9 mouse cellular contexts compared by ENCODE assay signal in genomic region chr2:37516030-37516710, GRCm38 (mm10). TPM values are rescaled to one million over a fixed set of nuclear protein-coding genes. Genes with fewer than 3 reads are reported as not detected.
A peak's percentile ranks its signal among the peaks of the same experiment; 100 is the strongest.
DNase-seq lines count a peak whose midpoint lies in the region; ATAC-seq and TF ChIP-seq lines count a peak whose summit lies in the region.
"Had no signal": no experiment of that assay in that cellular context is flagged by ENCODE, and none has a peak within 500 bp of the region (broad histone marks: within the 10 kb centered on the region; RNA-seq: fewer than 3 reads in every experiment).

Gpr21 (plus strand) TSS chr2:37516332.

- ATAC-seq in heart, embryonic 12.5 days (ENCODE audit: insufficient number of reproducible peaks, low FRiP score), result peak; percentile 76
- peak; percentile 87 for ATAC-seq in forebrain, postnatal 0 days

- peaks cover 17% of the 10 kb centered on the region for H3K4me1 ChIP-seq in heart, embryonic 12.5 days (replicated peaks)
- peaks cover 14% of the 10 kb centered on the region for H3K4me1 ChIP-seq in forebrain, postnatal 0 days (ENCODE audit: insufficient read depth)

- H3K9ac ChIP-seq in heart, embryonic 12.5 days, result 0 out of 2 replicates have a peak within 1 kb of the TSS, but pooled peaks have one; percentile 30
- H3K9ac ChIP-seq in forebrain, postnatal 0 days, result peak within 1 kb of the TSS; percentile 70

- H3K27ac ChIP-seq in heart, embryonic 12.5 days (ENCODE audit: poor library complexity, severe bottlenecking), result peak within 1 kb of the TSS; percentile 33
- H3K27ac ChIP-seq in forebrain, postnatal 0 days (ENCODE audit: low read depth, low read length), result peak within 1 kb of the TSS; percentile 92

- 21% methylated on average over 11 of the region's 11 CpGs for WGBS in heart, embryonic 12.5 days
- WGBS in forebrain, postnatal 0 days, result 12% methylated on average over 11 of the region's 11 CpGs

- H3K4me3 ChIP-seq in heart, embryonic 12.5 days, result peak within 1 kb of the TSS; percentile 34
- peak within 1 kb of the TSS; percentile 42 for H3K4me3 ChIP-seq in forebrain, postnatal 0 days (ENCODE audit: low read depth, low read length)

- no peaks in the 10 kb centered on the region for H3K9me3 ChIP-seq in heart, embryonic 12.5 days (replicated peaks)
- H3K9me3 ChIP-seq in forebrain, postnatal 0 days (ENCODE audit: low read length), result no peaks in the 10 kb centered on the region
- H3K9me3 ChIP-seq: G1E had no signal

- TF ChIP-seq CTCF in forebrain, postnatal 0 days (IDR thresholded peaks at IDR 0.05; ENCODE audit: low read depth), result no peak

- H3K27me3 ChIP-seq in heart, embryonic 12.5 days (replicated peaks), result no peaks in the 10 kb centered on the region
- no peaks in the 10 kb centered on the region for H3K27me3 ChIP-seq in forebrain, postnatal 0 days (ENCODE audit: insufficient read depth, low read length)

- DNase-seq in heart, adult 18-20 months, result no peak
- DNase-seq in ZHBTc4 (ENCODE audit: low read depth, low spot score), result peak; percentile 90
- DNase-seq in forebrain, postnatal 0 days, result peak; percentile 78
- peak; percentile 3 for DNase-seq in lung, postnatal 10 days
- no peak for DNase-seq in spleen, adult 12 weeks (ENCODE audit: low spot score)
- no peak for DNase-seq in layer of hippocampus, adult 8-10 months (ENCODE audit: low spot score in 2 of 2)
- DNase-seq in right cerebral cortex, adult 18-20 months, result no peak

- peaks cover 27% of the 10 kb centered on the region for H3K36me3 ChIP-seq in heart, embryonic 12.5 days
- no peaks in the 10 kb centered on the region for H3K36me3 ChIP-seq in forebrain, postnatal 0 days (ENCODE audit: insufficient read depth)

- H3K4me2 ChIP-seq in heart, embryonic 12.5 days, result peak within 1 kb of the TSS; percentile 52
- peak within 1 kb of the TSS; percentile 59 for H3K4me2 ChIP-seq in forebrain, postnatal 0 days (ENCODE audit: low read depth)

RNA-seq across cellular contexts. Expression of gene Gpr21, which starts in this region (rescaled TPM):
- 0.86 and 1.2 TPM in 2 replicates for polyA plus RNA-seq in heart, embryonic 12.5 days (2016; fragmentation: Nextera tagmentation; extraction: Ambion mirVana)
- total RNA-seq in heart, adult 18-20 months (2021), result under 1 TPM; 0.30 to 0.98 TPM
- total RNA-seq in forebrain, postnatal 0 days (2014; rRNA removed), result 35.8 and 38.1 TPM in 2 replicates
- 13.8 and 14.5 TPM in 2 replicates for polyA plus RNA-seq in forebrain, postnatal 0 days (2015; fragmentation: Nextera tagmentation; extraction: Ambion mirVana)
- total RNA-seq in layer of hippocampus, adult 8-10 months (2022), result 1 to 10 TPM; 2.5 to 4.7 (median 3.9) TPM
- polyA plus RNA-seq: G1E had no signal

Comparison
In these comparisons a context has a peak if more than half of its experiments do, and no peak if none do; other contexts are left out.
1. DNase-seq: peak in ZHBTc4 (single experiment), forebrain, postnatal 0 days (single experiment) and lung, postnatal 10 days (single experiment); none in heart, adult 18-20 months (0 of 2), spleen, adult 12 weeks (single experiment), layer of hippocampus, adult 8-10 months (0 of 2) and right cerebral cortex, adult 18-20 months (single experiment).